Mouse (Mus musculus): ENCODE measurements around the gene 1600012H06Rik. TPM values are rescaled to one million over a fixed set of nuclear protein-coding genes. Genes with fewer than 3 reads are reported as not detected.
"Not testable (repeated sequence)": the region's sequence is repeated elsewhere in the genome, so short reads cannot be mapped to it uniquely, and the experiment has no call there.

The 1600012H06Rik gene
- 5.7 and 10.3 TPM in 2 replicates for polyA plus RNA-seq (2012; rRNA removed)

GRCm38 (mm10) chr17:14943009-14943728, at the start of gene 1600012H06Rik, which contains the start of gene Wdr27:
Gene 1600012H06Rik (plus strand): TSS chr17:14943184.
Gene Wdr27 (minus strand): TSS chr17:14943158.
- Histone ChIP-seq H3K27me3 (ENCODE audit: control insufficient read depth, insufficient read depth, low read length) (no peaks in the 10 kb centered on the region), H3K4me3 (ENCODE audit: low read depth, low read length) (peak within 1 kb of the TSS; percentile 72), H3K36me3 (ENCODE audit: control insufficient read depth, insufficient read depth, low read length) (peaks cover 5% of the 10 kb centered on the region), H3K4me1 (ENCODE audit: control insufficient read depth, insufficient read depth, insufficient read length, low read length) (peaks cover 5% of the 10 kb centered on the region; the same call in 1 of the 2 replicates), H3K27ac (ENCODE audit: insufficient read depth, low read depth, low read length) (peak within 1 kb of the TSS; percentile 34)
- WGBS = under 1% methylated on average over 54 of the region's 54 CpGs
- TF ChIP-seq CTCF (IDR thresholded peaks at IDR 0.05; ENCODE audit: extremely low read depth, insufficient read length, insufficient replicate concordance, low read depth, low read length) = no peak
- TF ChIP-seq POLR2A (IDR thresholded peaks at IDR 0.05; ENCODE audit: low read depth, low read length) = peak; percentile 52

- not testable (repeated sequence) for H3K27ac ChIP-seq (ENCODE audit: insufficient read depth, low read depth, low read length); H3K36me3 ChIP-seq (ENCODE audit: control insufficient read depth, insufficient read depth, low read length); H3K4me1 ChIP-seq (ENCODE audit: control insufficient read depth, insufficient read depth, insufficient read length, low read length); H3K27me3 ChIP-seq (ENCODE audit: control insufficient read depth, insufficient read depth, low read length); H3K4me3 ChIP-seq (ENCODE audit: low read depth, low read length)
These were observed 47.9 kb upstream of the 1600012H06Rik start for GRCm38 (mm10) chr17:14895058-14895457.

- H3K4me1 ChIP-seq (ENCODE audit: control insufficient read depth, insufficient read depth, insufficient read length, low read length) = no peaks in the 10 kb centered on the region
- H3K4me3 ChIP-seq (ENCODE audit: low read depth, low read length) = no peak overlapping the region
- no peak overlapping the region for H3K27ac ChIP-seq (ENCODE audit: insufficient read depth, low read depth, low read length)
- no peaks in the 10 kb centered on the region for H3K27me3 ChIP-seq (ENCODE audit: control insufficient read depth, insufficient read depth, low read length)
- no peaks in the 10 kb centered on the region for H3K36me3 ChIP-seq (ENCODE audit: control insufficient read depth, insufficient read depth, low read length)
- no peak for TF ChIP-seq POLR2A (IDR thresholded peaks at IDR 0.05; ENCODE audit: low read depth, low read length)
- TF ChIP-seq CTCF (IDR thresholded peaks at IDR 0.05; ENCODE audit: extremely low read depth, insufficient read length, insufficient replicate concordance, low read depth, low read length) = no peak
- WGBS = 67% methylated on average over 1 of the region's 1 CpGs
These were observed 44.0 kb upstream of the 1600012H06Rik start for GRCm38 (mm10) chr17:14898972-14899371.

GRCm38 (mm10) chr17:14903212-14903611, 39.8 kb upstream of the 1600012H06Rik start:
- whole genome bisulfite sequencing = 63% methylated on average over 3 of the region's 3 CpGs
- TF ChIP-seq CTCF (IDR thresholded peaks at IDR 0.05; ENCODE audit: extremely low read depth, insufficient read length, insufficient replicate concordance, low read depth, low read length) (no peak), POLR2A (IDR thresholded peaks at IDR 0.05; ENCODE audit: low read depth, low read length) (no peak)

GRCm38 (mm10) chr17:14904206-14904605, 38.8 kb upstream of the 1600012H06Rik start:
- Histone ChIP-seq H3K4me3 (ENCODE audit: low read depth, low read length) (no peak overlapping the region), H3K27me3 (ENCODE audit: control insufficient read depth, insufficient read depth, low read length) (peaks cover 2% of the 10 kb centered on the region; the same call in 1 of the 2 replicates), H3K36me3 (ENCODE audit: control insufficient read depth, insufficient read depth, low read length) (no peaks in the 10 kb centered on the region), H3K4me1 (ENCODE audit: control insufficient read depth, insufficient read depth, insufficient read length, low read length) (no peaks in the 10 kb centered on the region), H3K27ac (ENCODE audit: insufficient read depth, low read depth, low read length) (no peak overlapping the region)
- 85% methylated on average over 6 of the region's 6 CpGs for WGBS
- no peak for TF ChIP-seq CTCF (IDR thresholded peaks at IDR 0.05; ENCODE audit: extremely low read depth, insufficient read length, insufficient replicate concordance, low read depth, low read length)
- TF ChIP-seq POLR2A (IDR thresholded peaks at IDR 0.05; ENCODE audit: low read depth, low read length) = no peak

More at GRCm38 (mm10) chr17:14903212-14903611, 39.8 kb upstream of the 1600012H06Rik start:
- H3K36me3 ChIP-seq (ENCODE audit: control insufficient read depth, insufficient read depth, low read length) = no peaks in the 10 kb centered on the region
- H3K4me3 ChIP-seq (ENCODE audit: low read depth, low read length) = no peak overlapping the region
- H3K27ac ChIP-seq (ENCODE audit: insufficient read depth, low read depth, low read length) = no peak overlapping the region
- H3K4me1 ChIP-seq (ENCODE audit: control insufficient read depth, insufficient read depth, insufficient read length, low read length) = no peaks in the 10 kb centered on the region
- H3K27me3 ChIP-seq (ENCODE audit: control insufficient read depth, insufficient read depth, low read length) = no peaks in the 10 kb centered on the region

GRCm38 (mm10) chr17:14904637-14905265, 38.2 kb upstream of the 1600012H06Rik start:
- no peak for TF ChIP-seq POLR2A (IDR thresholded peaks at IDR 0.05; ENCODE audit: low read depth, low read length)
- peak; percentile 28; the same call in 1 of the 2 replicates for TF ChIP-seq CTCF (IDR thresholded peaks at IDR 0.05; ENCODE audit: extremely low read depth, insufficient read length, insufficient replicate concordance, low read depth, low read length)
- Histone ChIP-seq H3K36me3 (ENCODE audit: control insufficient read depth, insufficient read depth, low read length) (no peaks in the 10 kb centered on the region), H3K27me3 (ENCODE audit: control insufficient read depth, insufficient read depth, low read length) (peaks cover 2% of the 10 kb centered on the region; the same call in 1 of the 2 replicates), H3K4me3 (ENCODE audit: low read depth, low read length) (no peak overlapping the region), H3K4me1 (ENCODE audit: control insufficient read depth, insufficient read depth, insufficient read length, low read length) (no peaks in the 10 kb centered on the region), H3K27ac (ENCODE audit: insufficient read depth, low read depth, low read length) (no peak overlapping the region)
- 46% methylated on average over 7 of the region's 7 CpGs for WGBS

GRCm38 (mm10) chr17:14906611-14907010, 36.4 kb upstream of the 1600012H06Rik start:
- Histone ChIP-seq H3K4me1 (ENCODE audit: control insufficient read depth, insufficient read depth, insufficient read length, low read length) (no peaks in the 10 kb centered on the region), H3K27ac (ENCODE audit: insufficient read depth, low read depth, low read length) (no peak overlapping the region), H3K4me3 (ENCODE audit: low read depth, low read length) (no peak overlapping the region), H3K36me3 (ENCODE audit: control insufficient read depth, insufficient read depth, low read length) (no peaks in the 10 kb centered on the region), H3K27me3 (ENCODE audit: control insufficient read depth, insufficient read depth, low read length) (peaks cover 2% of the 10 kb centered on the region; the same call in 1 of the 2 replicates)
- TF ChIP-seq POLR2A (IDR thresholded peaks at IDR 0.05; ENCODE audit: low read depth, low read length) = no peak
- 27% methylated on average over 1 of the region's 1 CpGs for WGBS

Measured in small intestine, adult 2 months (tissue).